Mouse (Mus musculus): ENCODE data around the gene Nedd9.

Nedd9 gene

DNA sequence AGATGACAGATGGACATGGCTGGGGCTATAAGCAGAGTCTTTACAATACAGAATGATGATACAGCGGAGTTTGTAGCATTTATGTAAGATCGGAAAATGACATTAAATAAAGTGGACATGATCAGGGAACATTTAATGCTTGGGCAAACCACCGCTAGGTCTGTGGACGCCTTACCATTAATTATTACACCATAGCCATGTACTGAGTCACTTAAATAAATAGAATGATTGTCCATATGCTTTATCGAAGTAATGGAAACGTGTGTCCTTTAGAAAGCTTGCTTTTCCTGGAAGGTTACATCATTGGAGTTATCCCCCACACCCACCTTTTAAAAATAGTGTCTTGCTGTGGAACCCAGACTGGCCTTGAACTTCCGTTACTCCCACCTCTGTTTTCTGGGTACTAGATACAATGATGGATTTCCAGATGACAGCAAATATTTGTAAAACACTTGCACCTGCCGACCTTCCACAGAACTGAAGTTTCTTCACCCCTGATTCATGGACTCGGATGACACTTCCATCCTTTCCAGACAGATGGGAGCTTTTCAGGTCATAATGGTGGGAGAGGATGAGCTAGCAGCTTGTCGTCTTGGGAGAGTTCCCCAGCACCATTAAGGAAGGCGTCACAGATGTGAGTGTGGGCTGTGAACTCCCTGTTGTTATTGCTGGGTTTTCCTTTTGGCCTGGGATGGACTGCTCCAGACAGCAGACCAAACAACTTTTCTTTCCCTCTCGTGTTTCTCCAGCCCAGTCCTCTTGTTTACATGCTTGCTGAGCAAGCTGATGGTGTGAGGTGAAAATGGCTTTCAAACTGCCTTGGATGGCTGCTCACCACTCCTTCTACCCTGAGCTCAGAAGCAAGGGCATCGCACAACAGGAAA lies 76.7 kb downstream of the Nedd9 start:
- no peak for DNase-seq (ENCODE audit: low read depth, low spot score)

- DNase-seq (ENCODE audit: low read depth, low spot score): no peak
Measured at GRCm38 (mm10) chr13:41409291-41409690, 77.9 kb downstream of the Nedd9 start.

DNA sequence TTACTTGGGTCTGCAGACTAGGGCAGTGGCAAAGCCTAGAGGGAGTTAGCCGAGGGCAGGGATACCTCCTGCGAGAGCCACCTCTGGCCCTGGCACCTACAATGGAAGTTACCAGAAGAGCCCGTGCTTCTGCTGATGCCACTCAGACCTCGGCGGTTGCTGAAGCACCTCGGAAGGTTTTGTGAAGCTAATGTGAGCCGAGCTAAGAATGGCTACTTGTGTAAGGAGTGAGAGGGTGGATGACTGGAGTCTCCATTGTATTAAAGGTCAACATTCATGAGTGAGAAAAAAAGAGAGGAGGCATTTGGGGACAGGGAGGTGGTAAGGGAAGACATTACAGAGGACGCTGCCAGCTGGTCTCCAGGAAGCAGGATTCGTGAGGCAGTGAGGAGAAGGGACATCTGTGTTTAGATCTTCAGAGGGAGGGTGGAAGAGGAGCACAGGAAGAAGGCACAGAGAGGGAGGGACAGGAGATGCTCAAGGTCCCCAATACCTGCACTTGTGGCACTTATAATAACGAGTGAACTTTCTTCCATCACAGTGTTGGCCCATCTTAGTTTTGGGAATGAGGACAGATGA lies 78.7 kb downstream of the Nedd9 start:
- DNase-seq (ENCODE audit: low read depth, low spot score): no peak

DNA sequence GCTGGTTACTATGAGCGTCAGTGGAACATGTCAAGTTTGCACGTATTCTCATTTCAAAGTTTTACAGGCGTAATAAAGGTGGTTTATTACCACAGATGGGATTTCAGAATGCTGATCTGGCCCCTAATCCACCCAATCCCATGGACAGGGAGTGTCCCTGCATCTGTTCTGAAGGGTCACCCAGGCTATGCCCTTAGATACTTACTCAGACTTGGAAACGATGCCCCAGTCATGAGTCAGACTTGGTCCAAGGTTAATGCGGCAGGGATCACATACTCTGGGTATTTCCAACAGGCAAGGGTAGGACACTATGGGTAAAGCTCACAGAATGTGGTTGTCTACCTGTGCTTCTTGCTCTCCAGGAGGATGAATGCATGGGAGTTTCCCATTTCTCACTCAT lies 82.2 kb downstream of the Nedd9 start:
- no peak for DNase-seq (ENCODE audit: low read depth, low spot score)

GRCm38 (mm10) chr13:41403838-41404237 lies 83.3 kb downstream of the Nedd9 start:
- DNase-seq (ENCODE audit: low read depth, low spot score): no peak

GRCm38 (mm10) chr13:41402441-41403003 lies 84.6 kb downstream of the Nedd9 start:
- no peak for DNase-seq (ENCODE audit: low read depth, low spot score)

GRCm38 (mm10) chr13:41401775-41402174 lies 85.4 kb downstream of the Nedd9 start:
- no peak for DNase-seq (ENCODE audit: low read depth, low spot score)

DNA sequence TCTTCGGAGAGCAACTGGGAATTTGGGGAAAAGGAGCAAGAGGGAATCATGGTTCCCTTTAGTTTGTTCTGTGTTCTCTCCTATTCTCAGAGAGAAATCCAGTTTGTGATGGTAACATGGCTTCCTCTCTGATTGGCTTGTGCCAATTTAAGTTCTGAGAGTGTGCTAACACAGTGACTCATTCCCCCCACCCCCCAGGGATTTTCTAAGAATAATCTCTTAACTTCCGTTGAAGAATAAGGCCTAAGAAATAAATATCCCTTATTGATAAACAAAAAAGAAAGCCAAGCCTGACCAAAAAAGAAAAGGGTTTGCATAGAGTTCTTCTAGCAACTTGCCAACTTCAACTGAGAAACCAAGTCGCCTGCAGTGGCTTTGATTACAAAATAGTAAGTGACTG lies 86.9 kb downstream of the Nedd9 start:
- no peak for DNase-seq (ENCODE audit: low read depth, low spot score)

- DNase-seq (ENCODE audit: low read depth, low spot score): no peak
Measured at GRCm38 (mm10) chr13:41392191-41392590, 95.0 kb downstream of the Nedd9 start.

DNA sequence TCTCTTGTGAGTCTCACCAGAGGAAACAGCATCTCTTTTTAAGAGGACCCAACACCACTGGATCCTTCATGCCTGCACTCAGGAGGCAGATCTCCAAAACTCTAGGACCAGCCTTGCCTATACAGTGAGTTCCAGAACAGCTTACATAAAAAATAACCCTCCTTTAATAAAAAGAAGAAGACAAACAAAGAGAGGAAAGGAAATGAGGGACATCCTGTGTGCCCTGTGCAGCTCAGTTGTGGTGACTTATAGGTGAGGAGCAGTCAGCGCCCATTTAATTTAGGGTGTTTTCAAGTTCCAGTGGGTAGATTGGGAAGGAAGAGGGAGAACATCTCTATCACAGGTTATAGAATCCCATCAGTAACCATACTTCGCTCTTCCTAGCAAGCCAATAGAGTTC lies 96.5 kb downstream of the Nedd9 start:
- DNase-seq (ENCODE audit: low read depth, low spot score): no peak

DNA sequence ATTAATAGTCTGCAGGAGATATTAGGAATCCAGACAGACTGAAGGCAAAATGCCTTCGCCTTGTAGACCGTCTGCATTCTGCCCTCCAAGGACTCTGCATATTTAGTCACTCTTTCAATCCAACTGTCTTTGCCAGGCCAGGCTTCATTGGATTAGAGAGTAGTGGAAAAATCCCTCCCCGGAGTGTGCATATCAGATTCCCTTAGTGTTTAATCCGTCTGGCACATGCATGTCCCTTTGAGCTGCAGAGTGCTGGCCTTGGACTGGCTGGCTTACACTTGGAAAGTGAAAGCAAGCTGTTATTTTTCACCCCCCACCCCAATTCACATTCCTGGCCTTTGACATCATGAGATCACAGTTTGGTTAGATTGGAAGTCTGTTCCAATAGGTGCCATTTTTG lies 100.6 kb downstream of the Nedd9 start:
- no peak for DNase-seq (ENCODE audit: low read depth, low spot score)

GRCm38 (mm10) chr13:41384896-41385295 lies 102.3 kb downstream of the Nedd9 start:
- no peak for DNase-seq (ENCODE audit: low read depth, low spot score)

DNA sequence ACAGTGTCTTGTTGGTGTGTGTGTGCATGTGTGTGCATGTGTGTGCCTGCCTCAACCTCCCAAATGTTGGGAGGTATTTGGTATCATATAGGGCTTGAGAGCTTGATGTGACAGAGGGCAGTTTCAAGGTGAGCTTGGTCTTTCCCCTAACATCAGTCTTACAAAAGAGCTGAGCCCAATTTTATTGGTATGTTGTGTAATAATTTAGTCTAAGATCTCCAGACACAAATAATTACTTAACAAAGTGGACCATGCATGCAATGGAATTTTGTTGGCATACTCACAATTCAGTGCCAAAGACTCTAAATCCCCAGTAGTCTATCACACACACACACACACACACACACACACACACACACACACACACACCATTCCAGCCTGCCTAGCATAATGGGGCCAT lies 104.5 kb downstream of the Nedd9 start:
- DNase-seq (ENCODE audit: low read depth, low spot score): no peak

- DNase-seq (ENCODE audit: low read depth, low spot score): no peak
Measured at GRCm38 (mm10) chr13:41381806-41382546, 105.2 kb downstream of the Nedd9 start.

DNA sequence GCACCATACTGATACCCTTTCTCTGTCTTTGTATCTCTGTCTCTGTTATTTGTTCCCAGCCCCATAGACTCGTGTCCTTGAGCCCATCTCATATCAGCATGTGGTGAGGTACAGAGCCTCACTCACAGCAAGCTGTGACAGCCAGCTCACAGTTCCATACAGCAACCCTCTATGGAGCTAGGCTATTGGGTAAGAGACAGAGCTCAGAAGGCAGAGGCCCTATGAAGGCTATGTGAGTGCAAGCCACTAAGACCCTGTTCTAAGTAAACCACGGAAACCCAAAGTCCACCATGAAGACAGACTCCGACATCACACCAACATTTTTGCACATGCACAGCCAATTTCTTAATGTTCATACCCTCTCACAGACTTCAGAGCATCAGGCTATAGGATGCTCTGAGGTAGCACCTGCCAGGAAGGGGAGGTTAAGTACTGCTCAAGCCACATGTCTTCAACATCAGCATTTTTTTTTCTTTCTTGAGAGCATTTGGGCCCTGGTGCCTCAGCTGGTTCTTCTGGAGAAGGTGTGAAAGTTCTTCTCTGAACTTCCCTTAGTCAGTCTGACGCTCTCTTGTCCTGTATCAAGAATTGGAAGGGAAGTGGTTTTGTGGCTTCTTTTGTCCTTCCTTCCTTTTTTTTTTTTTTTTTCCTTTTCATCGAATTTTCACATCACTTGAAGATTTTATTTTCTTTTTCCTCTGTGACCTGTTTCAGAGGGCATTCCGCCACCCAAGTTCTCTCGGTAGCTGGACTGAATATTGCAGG lies 105.9 kb downstream of the Nedd9 start:
- DNase-seq (ENCODE audit: low read depth, low spot score): no peak

DNA sequence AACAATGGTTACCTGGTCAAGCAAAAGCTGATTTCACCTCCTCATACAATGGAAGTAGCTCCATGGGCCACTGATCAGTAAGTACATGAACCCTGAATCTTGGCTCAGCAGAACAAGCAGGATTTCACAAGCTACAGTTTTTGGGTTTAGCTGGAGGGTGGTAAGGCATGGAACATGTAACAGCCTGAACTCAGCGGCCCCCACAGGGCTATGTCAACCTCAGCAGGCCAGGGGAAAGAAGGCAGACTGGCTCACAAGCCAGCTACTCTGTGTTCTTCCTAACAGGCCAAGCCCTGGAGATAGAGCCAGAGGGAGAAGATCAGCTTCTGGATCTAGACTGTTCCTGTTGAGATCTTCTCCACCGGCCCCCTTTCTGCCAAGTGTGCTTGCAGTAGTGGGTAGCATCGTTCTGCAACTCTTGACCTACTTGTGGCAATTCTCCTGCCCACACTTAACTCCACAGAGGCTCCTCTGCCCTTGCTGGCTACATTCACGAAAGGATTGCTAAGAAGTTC lies 107.2 kb downstream of the Nedd9 start:
- DNase-seq (ENCODE audit: low read depth, low spot score): no peak

DNA sequence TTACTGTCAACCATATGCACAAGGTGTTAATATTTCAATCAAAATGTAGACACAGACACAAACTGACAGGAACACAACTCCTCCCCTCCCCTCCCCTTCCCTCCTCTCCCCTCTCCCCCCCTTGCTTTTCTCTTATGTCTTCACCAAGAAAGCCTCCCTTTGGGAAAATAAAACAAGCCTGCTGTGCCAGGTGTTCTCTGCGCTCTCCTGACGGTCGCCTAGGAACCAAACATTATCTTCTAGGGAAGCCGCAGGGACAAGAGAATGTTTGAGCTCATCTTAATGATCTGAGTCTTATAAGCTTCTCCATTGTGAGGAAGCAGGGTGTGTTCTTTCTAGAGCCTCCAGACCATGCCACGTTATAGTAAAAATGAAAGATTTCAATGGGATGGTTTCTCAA lies 108.7 kb downstream of the Nedd9 start:
- no peak for DNase-seq (ENCODE audit: low read depth, low spot score)

GRCm38 (mm10) chr13:41377856-41378255 lies 109.3 kb downstream of the Nedd9 start:
- no peak for DNase-seq (ENCODE audit: low read depth, low spot score)

- no peak for DNase-seq (ENCODE audit: low read depth, low spot score)
Measured at GRCm38 (mm10) chr13:41377011-41377431, 110.1 kb downstream of the Nedd9 start.

DNA sequence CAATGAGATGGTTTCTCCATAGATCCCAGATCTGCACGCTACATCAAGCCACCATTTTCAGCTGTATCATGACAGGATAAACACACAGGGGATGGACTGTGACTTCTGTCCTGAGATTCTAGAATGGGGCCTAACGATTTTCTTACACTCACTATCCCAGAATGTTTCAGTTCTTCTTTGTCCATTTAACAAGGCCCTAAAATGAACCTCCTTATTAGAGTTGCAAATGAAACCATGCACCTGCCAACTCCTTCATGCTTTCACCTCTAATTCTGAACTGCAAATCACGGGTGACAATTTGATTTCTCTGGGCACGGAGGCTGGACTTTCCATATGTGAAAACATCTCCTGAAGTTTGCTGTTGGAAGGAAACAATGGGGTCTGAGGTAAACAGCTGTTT lies 111.1 kb downstream of the Nedd9 start:
- no peak for DNase-seq (ENCODE audit: low read depth, low spot score)

GRCm38 (mm10) chr13:41375696-41376095 lies 111.5 kb downstream of the Nedd9 start:
- no peak for DNase-seq (ENCODE audit: low read depth, low spot score)

Data from forelimb bud, embryonic 11.5 days (tissue).